Mouse (Mus musculus) splenic B cell, adult 2 months (primary cell): Measurements from ENCODE around the gene Trpm2.

Experiments
- DNase-seq: peaks from one replicate; pipeline ENCODE4 v3.0.0-alpha.2; 2011; ENCODE audit warnings: low read depth, low spot score
- H3K27me3 ChIP-seq: 2 replicates; pipeline ENCODE4 v1.6.1; 2012; ENCODE audit warnings: mild to moderate bottlenecking, low read length, moderate library complexity, mixed read lengths; ENCODE audit not compliant: control insufficient read depth, poor library complexity, insufficient read depth, severe bottlenecking
- H3K36me3 ChIP-seq: 2 replicates; pipeline ENCODE4 v1.6.1; 2012; ENCODE audit warnings: mild to moderate bottlenecking, low read length, moderate library complexity, mixed read lengths; ENCODE audit not compliant: control insufficient read depth, poor library complexity, insufficient read depth, severe bottlenecking

The Trpm2 gene

DNA sequence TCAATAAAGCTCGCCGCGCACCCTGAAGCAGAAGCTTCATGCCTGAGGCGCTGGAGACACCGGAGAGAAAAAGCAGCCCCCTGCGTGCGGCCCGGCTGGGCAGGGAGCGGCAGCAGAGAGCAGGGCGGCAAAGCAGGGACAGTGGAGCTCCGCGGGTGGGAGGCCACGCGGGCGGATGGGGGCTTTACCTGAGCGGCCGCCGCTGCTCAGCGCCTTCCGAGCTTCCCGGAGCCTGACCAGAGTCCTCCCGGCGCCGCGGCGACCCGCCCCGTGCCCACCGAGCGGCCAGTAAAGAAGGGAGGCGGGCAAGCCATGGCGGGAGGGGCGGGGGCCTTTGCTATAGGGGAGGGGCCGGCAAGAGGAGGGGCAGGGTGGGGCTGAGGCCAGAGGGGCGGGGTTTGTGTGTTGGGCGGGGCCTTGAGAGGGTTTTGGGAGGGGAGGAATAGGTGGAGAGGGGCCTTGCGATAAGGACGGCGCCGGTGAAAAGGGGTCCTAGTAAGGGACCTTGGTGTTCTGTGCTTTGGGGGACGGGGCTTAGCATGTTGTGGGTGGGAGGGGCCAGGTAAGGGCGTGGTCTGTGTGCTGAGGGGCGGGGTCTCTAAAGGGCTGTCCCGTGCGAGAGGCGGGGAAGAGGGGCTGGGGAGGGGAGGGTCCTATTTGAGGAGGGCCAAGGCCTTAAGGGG lies 68.0 kb downstream of the Trpm2 start, which contains the start of gene Lrrc3:
TSS of gene Lrrc3 (minus strand) at position 326 of the 683 bp plus-strand sequence.
- Histone ChIP-seq H3K27me3 (no peaks in the 10 kb centered on the region), H3K36me3 (no peaks in the 10 kb centered on the region)
- DNase-seq = peak; percentile 29

DNA sequence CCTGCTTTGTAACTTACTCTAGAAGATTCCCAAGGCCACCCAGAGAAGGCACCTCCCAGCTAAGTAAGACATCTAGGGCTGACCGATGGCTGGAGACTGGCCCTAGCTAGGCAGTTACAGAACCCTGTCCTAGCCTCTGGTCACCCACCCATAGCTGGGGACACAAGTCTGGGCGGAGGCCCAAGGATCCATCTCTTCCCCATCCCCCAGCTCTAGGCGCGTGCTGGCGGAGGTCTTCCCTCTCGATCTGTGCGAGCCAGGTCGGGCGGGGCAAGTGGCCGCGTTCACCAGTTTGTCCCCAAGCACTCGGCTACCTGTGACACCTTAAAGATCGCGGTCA lies 68.5 kb downstream of the Trpm2 start:
- H3K27me3 ChIP-seq = no peaks in the 10 kb centered on the region
- no peak for DNase-seq
- H3K36me3 ChIP-seq = no peaks in the 10 kb centered on the region

DNA sequence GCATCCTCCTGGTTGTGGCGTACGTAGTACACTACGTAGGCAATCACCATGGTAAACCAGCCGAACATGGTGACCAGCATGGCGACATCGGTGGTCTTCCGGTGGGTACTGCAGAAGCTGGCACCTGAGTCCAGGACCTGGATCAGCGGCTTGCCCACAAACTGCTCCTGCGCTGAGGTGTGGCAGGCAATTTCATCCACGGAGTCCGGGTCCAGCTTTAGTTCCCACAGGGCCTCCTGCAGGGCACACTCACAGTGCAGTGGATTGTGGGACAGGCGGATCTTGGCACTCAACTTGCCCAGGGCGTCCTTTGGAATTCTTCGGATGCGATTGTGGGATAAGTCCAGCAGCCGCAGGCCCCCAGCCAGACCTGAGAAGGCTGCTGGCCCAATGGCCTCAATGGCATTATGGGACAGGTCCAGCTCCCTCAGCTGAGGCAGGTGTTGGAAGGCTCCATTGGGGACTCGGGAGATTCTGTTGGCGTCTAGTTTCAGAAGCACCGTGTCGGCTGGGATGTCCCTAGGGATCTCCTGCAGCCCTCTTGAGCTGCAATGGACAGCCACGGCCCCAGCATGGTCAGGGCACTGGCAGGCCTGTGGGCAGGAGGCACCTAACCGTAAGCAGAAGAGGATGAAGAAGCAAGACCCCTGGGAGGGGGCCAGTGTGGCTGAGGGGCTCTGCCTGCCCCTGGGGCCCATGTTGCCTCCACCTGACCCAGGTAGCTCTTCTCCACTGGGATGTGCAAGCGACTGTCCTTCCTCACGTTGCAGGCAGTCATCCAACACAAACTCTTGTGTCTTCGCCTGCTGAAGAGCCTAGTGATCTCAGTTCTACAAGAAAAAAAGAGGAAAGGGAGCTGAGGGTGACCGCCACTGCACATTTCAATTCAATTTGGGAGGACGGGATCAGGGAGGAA lies 69.2 kb downstream of the Trpm2 start:
- Histone ChIP-seq H3K36me3 (no peaks in the 10 kb centered on the region), H3K27me3 (no peaks in the 10 kb centered on the region)
- DNase-seq = no peak

DNA sequence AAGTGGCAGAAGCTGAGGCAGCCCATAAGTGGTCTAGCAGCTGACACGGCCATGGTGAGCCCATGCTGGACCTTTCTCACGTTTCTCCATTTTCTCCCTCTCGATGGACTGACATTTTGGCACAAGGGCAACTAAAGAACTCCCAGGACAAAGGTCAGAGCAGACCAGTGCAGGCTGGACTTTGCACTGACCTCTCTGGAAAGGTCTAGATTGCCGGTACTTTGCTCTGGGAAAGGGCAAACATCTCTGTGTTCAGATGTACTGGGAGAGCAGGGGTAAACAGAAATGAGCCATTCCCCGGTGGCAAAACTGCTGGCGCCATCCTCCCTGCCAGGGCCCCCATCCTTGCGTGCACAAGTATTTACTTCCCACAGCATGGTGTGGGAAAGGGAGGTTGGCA lies 70.2 kb downstream of the Trpm2 start:
- no peaks in the 10 kb centered on the region for H3K36me3 ChIP-seq
- no peak for DNase-seq
- no peaks in the 10 kb centered on the region for H3K27me3 ChIP-seq

DNA sequence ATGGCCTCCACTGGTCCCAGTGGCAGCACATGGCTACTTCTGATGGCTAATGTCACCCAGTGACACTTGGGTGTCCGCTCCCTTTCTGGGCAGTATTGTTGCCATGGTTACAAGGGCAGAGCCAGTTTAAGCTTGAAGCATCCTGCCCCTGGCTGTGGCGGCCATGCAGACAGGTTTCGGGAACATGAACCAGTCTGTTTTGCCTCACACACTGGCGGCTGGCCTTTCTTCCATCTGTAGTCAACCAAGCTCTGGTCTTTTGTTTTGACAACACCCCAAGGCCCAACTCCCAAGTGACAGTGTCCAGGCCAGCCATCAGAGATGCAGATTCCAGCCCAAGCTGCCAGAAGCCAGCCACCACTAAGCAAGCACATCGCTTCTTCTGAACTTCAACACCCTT lies 74.8 kb downstream of the Trpm2 start:
- no peaks in the 10 kb centered on the region for H3K27me3 ChIP-seq
- DNase-seq = no peak
- no peaks in the 10 kb centered on the region for H3K36me3 ChIP-seq

DNA sequence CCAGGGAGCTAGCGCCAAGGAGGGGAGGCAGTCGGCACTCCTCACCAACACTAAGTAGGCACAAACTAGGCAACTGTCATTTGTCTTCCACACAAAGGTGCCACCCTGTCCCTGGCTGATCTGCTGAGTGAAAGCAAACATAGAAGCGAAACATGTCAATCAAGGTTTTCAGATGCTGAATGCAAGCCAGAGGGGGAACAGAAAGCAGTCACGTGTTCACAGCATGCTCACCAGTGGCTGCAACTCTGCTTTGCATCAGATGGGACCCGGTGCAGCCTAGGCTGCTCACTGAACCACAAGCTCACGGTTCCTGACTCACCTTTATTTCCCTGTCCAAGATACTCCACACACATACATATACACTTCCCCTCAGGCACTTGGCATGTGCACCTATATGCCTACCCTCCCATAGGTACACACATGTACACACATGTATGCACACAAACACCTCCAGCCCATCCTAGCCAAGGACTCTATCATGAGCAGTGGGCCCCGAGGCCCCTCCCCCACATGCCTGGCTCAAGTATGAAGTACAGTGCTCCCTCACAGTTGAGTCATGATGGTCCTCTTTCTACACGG lies 79.3 kb downstream of the Trpm2 start:
- DNase-seq = peak; percentile 35
- Histone ChIP-seq H3K27me3 (no peaks in the 10 kb centered on the region), H3K36me3 (no peaks in the 10 kb centered on the region)

DNA sequence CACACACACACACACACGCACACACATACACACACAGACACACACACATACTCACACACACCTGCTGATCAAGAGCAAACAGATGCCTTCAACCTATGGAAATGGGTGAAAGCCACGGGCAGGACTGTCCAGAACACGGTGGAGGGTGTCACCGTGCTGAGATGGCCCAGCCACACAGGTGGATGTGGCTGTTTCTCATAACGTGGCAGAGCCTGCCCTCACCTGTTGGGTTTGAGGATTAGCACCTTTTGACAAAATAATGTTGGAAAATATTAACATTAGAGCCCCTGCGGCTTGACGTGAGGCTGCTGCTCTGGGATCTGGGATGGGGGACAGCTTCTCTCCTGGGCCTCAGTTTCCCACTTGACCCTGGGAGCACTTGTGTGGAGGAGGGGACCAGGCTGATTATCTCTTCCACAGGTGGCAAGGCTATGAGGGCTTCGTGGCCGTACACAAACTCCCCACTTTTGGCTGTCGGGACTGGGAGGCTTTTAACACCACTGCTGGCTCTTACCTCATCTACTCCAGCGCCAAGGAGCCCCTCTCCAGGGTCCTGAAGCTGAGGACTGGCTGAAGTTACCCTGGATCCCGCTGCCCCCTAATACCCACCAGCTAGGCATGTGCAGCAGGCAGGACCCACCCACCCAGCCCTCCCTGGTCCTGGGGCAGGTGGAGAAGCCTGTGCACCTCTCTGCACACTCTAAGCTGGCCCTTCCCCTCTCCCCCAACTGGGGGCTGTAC lies 84.2 kb downstream of the Trpm2 start:
- no peaks in the 10 kb centered on the region for H3K27me3 ChIP-seq
- H3K36me3 ChIP-seq = no peaks in the 10 kb centered on the region
- peak; percentile 6 for DNase-seq

DNA sequence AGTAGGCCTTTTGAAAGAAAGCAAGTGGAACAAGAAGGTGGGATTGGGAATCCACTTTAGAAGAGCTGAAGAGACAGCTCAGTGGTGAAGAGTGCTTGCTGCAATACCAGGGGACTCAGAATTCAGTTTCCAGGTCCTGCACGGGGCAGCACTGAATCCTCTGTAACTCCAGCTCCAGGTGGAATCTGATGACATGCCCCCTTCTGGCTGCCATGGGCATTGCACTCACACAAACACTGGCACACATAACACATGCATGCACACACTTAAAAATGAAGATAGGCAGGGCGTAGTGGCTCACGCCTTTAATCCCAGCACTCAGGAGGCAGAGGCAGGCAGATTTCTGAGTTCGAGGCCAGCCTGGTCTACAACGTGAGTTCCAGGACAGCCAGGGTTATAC lies 87.8 kb downstream of the Trpm2 start:
- DNase-seq = peak; percentile 10
- Histone ChIP-seq H3K27me3 (no peaks in the 10 kb centered on the region), H3K36me3 (no peaks in the 10 kb centered on the region)

DNA sequence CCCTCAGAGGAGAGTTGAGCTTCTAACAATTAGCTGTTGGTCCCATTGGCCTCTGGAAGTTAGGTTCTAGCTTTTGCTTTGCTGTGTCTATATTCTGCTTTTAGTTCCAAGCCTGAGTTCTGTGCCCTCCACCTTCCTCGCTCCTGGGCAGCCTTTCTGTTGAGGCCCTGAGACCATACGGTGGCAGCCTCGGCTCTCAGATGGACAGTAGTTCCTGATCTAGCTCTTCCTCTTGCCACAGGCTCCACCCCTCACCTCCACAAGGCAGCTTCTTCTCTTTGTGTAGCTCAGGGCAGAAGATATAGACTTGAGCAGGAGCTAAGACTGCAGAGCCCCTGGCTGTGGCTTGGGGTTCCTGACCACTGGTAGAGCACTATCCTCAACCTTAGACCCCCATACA lies 90.1 kb downstream of the Trpm2 start:
- DNase-seq = no peak
- Histone ChIP-seq H3K36me3 (no peaks in the 10 kb centered on the region), H3K27me3 (no peaks in the 10 kb centered on the region)

DNA sequence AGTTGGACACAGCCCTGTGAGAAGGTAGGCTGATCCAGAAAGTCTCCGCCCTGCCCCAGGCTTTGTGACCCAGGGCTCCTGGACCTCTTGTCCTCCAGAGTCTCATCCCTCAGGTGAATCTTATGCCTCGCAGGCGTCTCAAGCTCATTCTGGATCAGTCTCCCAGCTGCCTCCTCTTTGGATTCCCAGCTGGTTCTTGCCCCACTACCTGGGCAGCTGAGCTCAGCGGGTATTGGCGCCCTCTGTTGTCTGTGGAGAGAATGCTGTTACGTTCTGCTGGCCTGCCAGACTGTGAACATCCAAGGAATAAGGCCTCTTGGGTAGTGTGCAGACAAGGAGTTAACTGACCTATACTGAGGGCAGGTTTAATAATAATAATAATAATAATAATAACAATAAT lies 91.4 kb downstream of the Trpm2 start:
- H3K36me3 ChIP-seq = no peaks in the 10 kb centered on the region
- H3K27me3 ChIP-seq = no peaks in the 10 kb centered on the region
- peak; percentile 12 for DNase-seq

DNA sequence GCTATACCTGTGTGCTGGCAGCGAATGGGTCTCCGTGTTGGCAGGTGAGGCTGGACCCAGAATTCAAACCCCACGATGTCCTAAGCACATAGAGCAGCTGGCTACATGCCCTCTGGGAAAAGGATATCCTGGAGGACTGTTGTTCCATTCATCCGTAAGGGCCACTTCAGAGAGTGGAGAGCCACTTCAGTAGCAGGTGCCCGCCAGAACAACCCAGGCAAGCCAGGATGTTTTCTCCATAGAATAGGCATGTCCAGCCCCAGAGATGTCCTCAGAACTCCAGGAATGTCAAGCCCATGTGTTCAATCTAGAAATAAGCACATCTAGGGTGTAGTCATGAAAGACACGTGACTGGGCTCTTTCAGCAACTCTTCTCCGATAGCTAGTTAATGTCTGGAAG lies 100.7 kb downstream of the Trpm2 start:
- Histone ChIP-seq H3K27me3 (no peaks in the 10 kb centered on the region), H3K36me3 (no peaks in the 10 kb centered on the region)
- DNase-seq = no peak

DNA sequence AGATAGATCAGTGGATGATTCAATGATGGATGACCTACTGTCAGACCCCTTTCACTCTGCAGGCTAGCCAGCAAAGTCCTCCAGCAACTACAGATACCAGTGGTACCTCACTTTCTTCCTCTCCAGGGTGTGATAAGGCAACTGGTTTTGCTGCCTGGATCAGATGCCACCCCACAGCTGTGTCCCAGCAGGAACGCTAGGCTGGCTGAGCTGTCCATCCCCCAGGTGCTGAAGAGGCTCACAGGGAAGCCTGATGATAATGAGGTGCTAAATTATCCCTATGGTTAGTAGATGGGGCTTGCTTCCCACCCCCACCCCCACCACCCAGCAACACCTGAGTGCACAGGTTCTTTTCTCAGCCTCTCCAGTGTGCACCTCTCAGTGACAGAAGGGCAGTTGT lies 102.8 kb downstream of the Trpm2 start:
- H3K36me3 ChIP-seq = no peaks in the 10 kb centered on the region
- no peak for DNase-seq

DNA sequence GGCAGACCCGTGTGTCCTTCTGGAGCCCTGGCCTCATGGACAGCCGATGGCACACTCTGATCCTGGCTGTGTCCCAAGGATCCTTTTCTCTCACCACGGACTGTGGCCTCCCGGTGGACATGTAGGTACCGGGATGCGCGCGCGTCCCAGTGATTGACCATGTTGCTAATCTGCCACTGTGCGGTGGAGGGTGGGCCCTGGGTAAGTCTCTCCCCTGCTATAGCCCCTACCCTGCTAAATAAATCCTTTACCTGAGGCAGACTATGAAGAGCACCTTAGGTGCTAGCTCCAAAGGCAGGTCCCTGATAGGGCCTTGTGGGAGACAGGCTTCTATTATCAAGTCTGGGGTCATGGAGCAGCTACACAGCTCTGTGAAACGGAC lies 105.6 kb downstream of the Trpm2 start:
- no peak for DNase-seq
- Histone ChIP-seq H3K36me3 (no peaks in the 10 kb centered on the region), H3K27me3 (no peaks in the 10 kb centered on the region)

More for the DNA sequence above, 102.8 kb downstream of the Trpm2 start:
- no peaks in the 10 kb centered on the region for H3K27me3 ChIP-seq

DNA sequence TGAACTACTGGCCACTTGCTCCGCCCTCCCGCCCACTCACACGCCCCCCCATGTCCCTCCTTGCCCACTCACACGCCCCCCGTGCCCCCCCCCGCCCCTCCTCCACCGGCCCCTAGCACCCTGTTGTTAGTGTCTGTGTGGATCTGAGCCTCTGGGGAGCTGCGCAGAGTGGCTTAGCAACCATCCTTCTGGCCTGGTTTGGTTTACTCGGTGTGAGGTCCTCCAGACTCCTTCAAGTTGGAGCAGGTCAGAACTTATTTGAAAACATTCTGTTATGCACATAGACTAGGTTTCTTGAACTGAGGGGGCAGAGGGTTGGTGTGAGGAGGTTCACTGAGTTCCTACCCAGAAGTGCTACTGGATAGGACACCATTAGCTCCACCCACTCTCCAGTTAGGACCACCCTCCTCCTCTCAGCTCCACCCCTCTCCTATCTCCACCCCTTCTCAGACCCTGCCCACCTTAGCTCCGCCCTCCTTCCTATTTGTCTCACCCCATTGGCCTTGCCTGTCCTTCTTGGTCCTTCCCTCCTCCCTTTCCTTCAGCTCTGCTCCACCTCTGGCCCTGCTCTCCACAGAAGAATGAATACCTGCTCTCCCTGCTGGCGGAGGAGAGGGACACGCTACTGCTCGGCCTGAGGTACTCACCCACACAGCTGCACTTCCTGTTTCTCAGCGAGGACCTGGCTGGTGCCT lies 106.1 kb downstream of the Trpm2 start:
- no peaks in the 10 kb centered on the region for H3K27me3 ChIP-seq
- peak; percentile 77 for DNase-seq
- no peaks in the 10 kb centered on the region for H3K36me3 ChIP-seq
